Mouse (Mus musculus) layer of hippocampus, adult 8-10 months (tissue): ENCODE data around the gene Lama4. TPM values are rescaled to one million over a fixed set of nuclear protein-coding genes. Genes with fewer than 3 reads are reported as not detected.

Source experiments
- DNase-seq, 2 experiments: peaks; one replicate each; pipeline ENCODE4 v3.0.0; 2022; ENCODE audit warnings: low spot score in 2 of 2
- total RNA-seq, 4 experiments: library from RNA; stranded (reverse); gene quantifications; 2 replicates each; pipeline ENCODE4 v1.2.4; 2022

Gene Lama4
- total RNA-seq, 4 experiments from 2014 or later: 4.8 to 8.1 (median 5.8) TPM

GRCm38 (mm10) chr10:39141401-39141800 lies 176.1 kb downstream of the Lama4 start:
- DNase-seq: no peak

- DNase-seq: no peak
Observed at GRCm38 (mm10) chr10:39142216-39142615, 176.9 kb downstream of the Lama4 start.

GRCm38 (mm10) chr10:39156719-39157118 lies 191.4 kb downstream of the Lama4 start:
- DNase-seq: no peak

DNA sequence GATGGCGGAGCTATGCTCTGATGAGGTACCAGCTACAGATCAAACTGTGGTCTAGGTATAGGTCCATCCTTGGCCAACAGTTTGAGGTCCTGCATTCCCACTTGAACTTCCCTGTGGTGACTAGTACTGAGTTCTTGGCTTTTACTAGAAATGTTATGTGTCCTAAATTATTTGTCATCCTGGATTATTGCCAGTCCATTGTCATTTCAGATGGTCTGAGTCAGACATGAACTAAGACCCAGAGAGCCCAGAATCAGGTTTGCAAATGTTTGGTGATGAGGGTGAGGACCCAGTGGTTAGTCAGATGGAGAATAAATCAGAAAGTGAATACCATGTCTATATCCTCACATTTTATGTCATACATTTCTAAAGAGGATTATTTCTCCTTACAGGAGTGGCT lies 192.0 kb downstream of the Lama4 start:
- DNase-seq: no peak

- no peak for DNase-seq
Observed at GRCm38 (mm10) chr10:39158306-39158705, 193.0 kb downstream of the Lama4 start.

Other genes starting within 250 kb of the Lama4 start
- not detected for gene Rfpl4b, start 143.7 kb upstream of the Lama4 start, total RNA-seq
- gene Fam229b, start 168.4 kb downstream of the Lama4 start, total RNA-seq: 10 to 100 TPM; 11.0 to 16.4 (median 13.0) TPM
- 1 to 10 TPM; 2.6 to 3.2 (median 3.1) TPM for gene Tube1, start 168.5 kb downstream of the Lama4 start, total RNA-seq
- under 1 TPM in 2 of 4 experiments, not detected in 2; 0.23 to 0.33 TPM for gene Ccn6, start 198.3 kb downstream of the Lama4 start, total RNA-seq